Mouse (Mus musculus) G1E (cell line): ENCODE measurements around the gene Me1. TPM values are rescaled to one million over a fixed set of nuclear protein-coding genes. Genes with fewer than 3 reads are reported as not detected.

ENCODE experiments used
- ATAC-seq: 2 replicates; pipeline ENCODE4 v1.8.0; 2016; ENCODE audit warnings: mild to moderate bottlenecking; ENCODE audit not compliant: insufficient number of reproducible peaks, poor library complexity, low FRiP score, severe bottlenecking; ENCODE audit errors: extremely low read depth
- DNase-seq: peaks from one replicate; pipeline ENCODE4 v3.0.0; 2012; ENCODE audit warnings: low spot score
- H3K27me3 ChIP-seq: 2 replicates; pipeline ENCODE4 v1.6.1; 2012; ENCODE audit warnings: mild to moderate bottlenecking, low read length, inconsistent platforms; ENCODE audit not compliant: insufficient read depth
- H3K36me3 ChIP-seq: replicated peaks from 2 replicates; pipeline ENCODE3; 2012; ENCODE audit warnings: mild to moderate bottlenecking, inconsistent platforms
- H3K4me1 ChIP-seq: 2 replicates; pipeline ENCODE4 v1.6.1; 2012; ENCODE audit warnings: low read depth, low read length, inconsistent platforms, mixed read lengths; ENCODE audit not compliant: insufficient read depth
- H3K4me3 ChIP-seq: 2 replicates; pipeline ENCODE4 v1.5.1; 2012; ENCODE audit warnings: low read depth, mild to moderate bottlenecking, inconsistent platforms, low read length, moderate library complexity, mixed read lengths
- H3K9me3 ChIP-seq: replicated peaks from 2 replicates; pipeline ENCODE4 v1.6.1; 2012; ENCODE audit warnings: inconsistent platforms
- CTCF ChIP-seq: IDR thresholded peaks from 2 replicates; pipeline ENCODE4 v1.5.1; 2012; ENCODE audit warnings: low read depth, low read length, inconsistent platforms, mixed read lengths
- GATA1 ChIP-seq: IDR thresholded peaks from 2 replicates; pipeline ENCODE4 v1.6.1; 2012; ENCODE audit warnings: borderline replicate concordance, low read length, inconsistent platforms, mixed read lengths
- GATA2 ChIP-seq: IDR thresholded peaks from 2 replicates; pipeline ENCODE4 v1.6.1; 2012; ENCODE audit warnings: low read depth, low read length, inconsistent platforms, borderline replicate concordance
- POLR2AphosphoS5 ChIP-seq: IDR thresholded peaks from 2 replicates; pipeline ENCODE4 v1.6.1; 2012; ENCODE audit warnings: low read depth, low read length, inconsistent platforms; ENCODE audit not compliant: insufficient replicate concordance
- TAL1 ChIP-seq: conservative IDR thresholded peaks from 2 replicates; pipeline ENCODE4 v1.6.1; 2012; ENCODE audit warnings: low read depth, low read length, inconsistent platforms, mixed read lengths
- polyA plus RNA-seq: library from polyadenylated mRNA; stranded (reverse); fragments of >175 nt; gene quantifications from 2 replicates; pipeline ENCODE4 v1.2.3, GENCODE M21; 2012
- total RNA-seq, 2 experiments: library from RNA; stranded (forward) in 1 of 2; stranded (reverse) in 1 of 2; fragments of 200-1000 nt in 1 of 2; fragments of >200 nt in 1 of 2; fragmentation: Nextera tagmentation in 1 of 2; gene quantifications; 2 replicates each; pipeline ENCODE4 v1.2.3; 2014 to 2017

The Me1 gene
- total and polyA plus RNA-seq, 3 experiments = 1.7 to 3.1 (median 2.1) TPM

GRCm38 (mm10) chr9:86714089-86714488 is 18.3 kb upstream of the Me1 start:
- DNase-seq = no peak
- no peak for ATAC-seq
- H3K36me3 ChIP-seq = no peaks in the 10 kb centered on the region
- no peak overlapping the region for H3K4me3 ChIP-seq
- no peak for TF ChIP-seq POLR2AphosphoS5
- TF ChIP-seq GATA2 = no peak
- TF ChIP-seq GATA1 = no peak
- TF ChIP-seq TAL1 = no peak
- TF ChIP-seq CTCF = no peak
- no peaks in the 10 kb centered on the region for H3K9me3 ChIP-seq
- no peaks in the 10 kb centered on the region for H3K4me1 ChIP-seq
- H3K27me3 ChIP-seq = peaks cover 3% of the 10 kb centered on the region; the same call in 1 of the 2 replicates

- no peak for ATAC-seq
- DNase-seq = no peak
- H3K4me1 ChIP-seq = no peaks in the 10 kb centered on the region
- H3K27me3 ChIP-seq = peaks cover 7% of the 10 kb centered on the region; the same call in 1 of the 2 replicates
- no peaks in the 10 kb centered on the region for H3K36me3 ChIP-seq
- TF ChIP-seq CTCF (no peak), POLR2AphosphoS5 (no peak), TAL1 (no peak), GATA2 (no peak), GATA1 (no peak)
- H3K9me3 ChIP-seq = no peaks in the 10 kb centered on the region
- no peak overlapping the region for H3K4me3 ChIP-seq
These were observed 16.9 kb upstream of the Me1 start for GRCm38 (mm10) chr9:86712648-86713047.

- H3K9me3 ChIP-seq = no peaks in the 10 kb centered on the region
- H3K4me3 ChIP-seq = no peak overlapping the region
- H3K36me3 ChIP-seq = no peaks in the 10 kb centered on the region
- no peak for DNase-seq
- H3K4me1 ChIP-seq = no peaks in the 10 kb centered on the region
- H3K27me3 ChIP-seq = peaks cover 14% of the 10 kb centered on the region
- TF ChIP-seq GATA1 (no peak), CTCF (no peak), GATA2 (no peak), TAL1 (no peak)
- no peak for ATAC-seq
These were observed 14.4 kb upstream of the Me1 start for GRCm38 (mm10) chr9:86710091-86710634.

DNA sequence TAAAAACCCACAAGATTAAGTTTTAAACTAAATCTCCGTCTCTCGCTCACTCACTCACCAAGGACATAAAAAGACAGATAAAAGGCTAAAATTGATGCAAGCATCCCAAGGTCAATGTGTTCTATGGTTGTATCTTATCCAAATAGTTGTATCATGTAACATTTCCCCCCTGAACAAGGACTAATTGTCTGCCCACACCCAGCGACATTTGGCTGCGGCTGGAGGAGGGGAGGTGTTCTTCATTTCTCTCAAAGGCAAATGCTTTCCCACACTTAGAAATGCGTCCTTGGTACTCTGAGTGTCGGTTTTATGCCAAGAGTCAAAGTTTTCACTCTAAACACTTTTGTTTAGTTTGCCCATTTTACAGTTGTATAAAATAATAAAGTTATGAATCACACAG is 13.2 kb upstream of the Me1 start:
- H3K4me3 ChIP-seq = no peak overlapping the region

GRCm38 (mm10) chr9:86707431-86707830 is 11.7 kb upstream of the Me1 start:
- ATAC-seq (no peak), DNase-seq (no peak)
- Histone ChIP-seq H3K9me3 (no peaks in the 10 kb centered on the region), H3K4me1 (no peaks in the 10 kb centered on the region), H3K27me3 (peaks cover 18% of the 10 kb centered on the region), H3K36me3 (no peaks in the 10 kb centered on the region), H3K4me3 (no peak overlapping the region)
- no peak for TF ChIP-seq TAL1

More for the DNA sequence above, 13.2 kb upstream of the Me1 start:
- Histone ChIP-seq H3K4me1 (no peaks in the 10 kb centered on the region), H3K9me3 (no peaks in the 10 kb centered on the region), H3K36me3 (no peaks in the 10 kb centered on the region), H3K27me3 (peaks cover 18% of the 10 kb centered on the region)
- ATAC-seq (no peak), DNase-seq (no peak)
- TF ChIP-seq GATA1 = no peak

DNA sequence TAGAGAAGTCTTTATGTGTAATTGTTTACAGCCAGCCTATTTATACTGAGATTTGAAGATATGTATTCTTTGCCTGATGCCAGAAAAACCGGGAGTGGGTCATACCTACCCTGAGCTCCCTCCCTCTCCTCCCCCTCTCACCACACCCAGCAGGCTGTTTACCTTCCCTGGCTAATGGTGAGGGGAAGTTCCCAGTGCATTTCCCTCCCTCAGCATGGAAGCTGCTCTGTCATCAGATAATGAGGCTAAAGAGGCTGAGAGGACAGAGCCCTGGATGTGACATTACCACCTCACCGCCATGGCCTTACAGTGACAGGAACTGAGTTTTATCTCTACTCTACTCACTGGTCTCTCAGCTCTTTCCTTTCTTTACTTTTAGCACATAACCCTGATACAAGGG is 6.1 kb upstream of the Me1 start:
- Histone ChIP-seq H3K36me3 (no peaks in the 10 kb centered on the region), H3K4me1 (peaks cover 3% of the 10 kb centered on the region; the same call in 1 of the 2 replicates), H3K4me3 (no peak overlapping the region), H3K27me3 (peaks cover 10% of the 10 kb centered on the region), H3K9me3 (no peaks in the 10 kb centered on the region)
- ATAC-seq (no peak), DNase-seq (no peak)
- TF ChIP-seq GATA2 (no peak), TAL1 (no peak), CTCF (no peak), GATA1 (no peak), POLR2AphosphoS5 (no peak)

DNA sequence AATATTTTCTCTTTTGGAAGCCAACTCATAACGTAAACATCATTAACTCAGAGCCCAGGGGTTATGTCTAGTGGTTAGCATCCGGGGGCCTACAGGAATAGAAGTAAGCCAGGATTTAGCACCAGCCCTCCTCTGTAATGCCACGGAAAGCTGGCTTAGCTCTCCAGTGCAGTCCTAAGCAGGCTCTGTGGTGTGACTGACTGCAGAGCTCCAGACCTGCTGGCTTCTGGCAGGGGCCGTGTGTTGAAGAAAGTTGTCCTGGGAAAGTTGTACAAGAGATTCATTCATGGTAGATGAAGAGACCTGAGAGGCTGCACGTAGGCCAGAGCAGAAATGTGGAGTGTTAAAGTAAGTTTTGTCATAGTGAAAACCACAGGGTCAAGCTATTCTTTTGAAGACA is 5.5 kb upstream of the Me1 start:
- H3K4me1 ChIP-seq = peaks cover 4% of the 10 kb centered on the region; the same call in 1 of the 2 replicates
- no peaks in the 10 kb centered on the region for H3K36me3 ChIP-seq
- no peaks in the 10 kb centered on the region for H3K9me3 ChIP-seq
- TF ChIP-seq POLR2AphosphoS5 (no peak), CTCF (no peak)
- DNase-seq (no peak), ATAC-seq (no peak)
- H3K4me3 ChIP-seq = no peak overlapping the region
- peaks cover 10% of the 10 kb centered on the region for H3K27me3 ChIP-seq
